Mouse (Mus musculus) E14TG2a.4 (cell line): Measurements from ENCODE around the gene Agap1.

Experiments used
- CTCF ChIP-seq: conservative IDR thresholded peaks from 2 replicates; pipeline ENCODE4 v1.5.1; 2014; ENCODE audit warnings: low read length
- NANOG ChIP-seq: IDR thresholded peaks from 2 replicates; pipeline ENCODE4 v1.6.1; 2014; ENCODE audit warnings: borderline replicate concordance, low read length, mixed read lengths
- POU5F1 ChIP-seq: IDR thresholded peaks from 2 replicates; pipeline ENCODE4 v1.6.1; 2014; ENCODE audit warnings: low read length, borderline replicate concordance

GRCm38 (mm10) chr1:89593219-89593618 is 138.6 kb downstream of the Agap1 start:
- TF ChIP-seq CTCF (no peak), POU5F1 (no peak), NANOG (no peak)
